Mouse (Mus musculus): ENCODE results near the gene Nup153.

DNA sequence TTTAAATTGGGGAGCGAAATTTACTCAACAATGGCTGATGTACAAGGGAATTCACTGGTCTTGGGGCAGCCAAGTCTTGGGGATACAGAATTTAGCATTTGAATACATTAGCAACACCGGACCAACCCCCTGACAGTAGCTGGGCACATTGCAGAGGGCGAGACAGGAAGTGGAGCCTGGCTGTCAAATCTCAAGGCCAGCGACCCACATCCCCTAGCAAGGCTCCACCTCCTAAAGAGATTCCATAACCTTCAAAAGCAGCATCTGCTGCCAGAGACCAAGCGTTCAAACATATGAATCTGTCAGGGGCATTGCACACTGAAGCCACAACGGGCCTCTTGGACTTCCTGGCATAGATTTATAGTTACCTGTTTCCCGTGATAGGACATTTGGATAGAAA, 75.9 kb downstream of the Nup153 start:
- TF ChIP-seq CTCF (IDR thresholded peaks at IDR 0.05; ENCODE audit: control insufficient read depth, insufficient read depth, low read length), result no peak
- no peak for TF ChIP-seq POLR2A (IDR thresholded peaks at IDR 0.05; ENCODE audit: borderline replicate concordance, control insufficient read depth, low read depth, low read length)
